In the genomic region with DNA sequence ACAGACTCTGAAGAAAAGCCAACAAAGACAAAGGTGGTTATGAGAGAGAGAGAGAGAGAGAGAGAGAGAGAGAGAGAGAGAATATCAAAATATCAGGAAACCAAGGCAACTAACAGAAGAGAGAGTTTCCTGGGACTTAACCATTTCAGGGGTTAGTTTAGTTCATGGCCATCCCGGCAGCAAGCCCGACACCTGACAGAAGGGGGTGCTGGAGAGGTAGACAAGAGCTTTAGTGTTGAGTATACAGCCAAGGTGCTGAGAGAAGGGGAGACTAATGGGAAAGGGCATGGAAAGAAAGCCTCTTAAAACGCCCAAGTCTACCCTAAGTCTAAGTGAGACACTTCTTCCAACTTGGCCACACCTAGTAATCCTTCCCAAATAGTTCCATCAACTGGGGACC, we compare ENCODE assay signal across 20 mouse cellular contexts. TPM values are rescaled to one million over a fixed set of nuclear protein-coding genes. Genes with fewer than 3 reads are reported as not detected.
DNase-seq lines count a peak whose midpoint lies in the region; TF ChIP-seq lines count a peak whose summit lies in the region.
"Had no signal": no experiment of that assay in that cellular context is flagged by ENCODE, and none has a peak within 500 bp of the region (broad histone marks: within the 10 kb centered on the region; RNA-seq: fewer than 3 reads in every experiment).

No protein-coding gene starts in this region.

- no peak overlapping the region for H3K9ac ChIP-seq in CH12.LX (ENCODE audit: insufficient read depth, low read depth)
- H3K9ac ChIP-seq: heart, embryonic 15.5 days; lung, embryonic 15.5 days had no signal

- no peaks in the 10 kb centered on the region for H3K79me2 ChIP-seq in CH12.LX (replicated peaks; ENCODE audit: control insufficient read depth, extremely low read depth, insufficient read depth, poor library complexity, severe bottlenecking)

- dilution Hi-C loops in CH12.LX (cut with MboI; ENCODE audit: extremely low pct_ligation_motif_present, extremely low pct_unique_long_range_greater_than_20kb, low sequenced_read_pairs) = no loop called here

- in situ Hi-C loops in CH12.LX (cut with MboI; ENCODE audit: low pct_ligation_motif_present, low pct_unique_long_range_greater_than_20kb, low sequenced_read_pairs) = no loop called here

- H3K27me3 ChIP-seq in CH12.LX (replicated peaks) = peaks cover 48% of the 10 kb centered on the region

- H3K9me3 ChIP-seq in CH12.LX (replicated peaks; ENCODE audit: low read length) = peaks cover 20% of the 10 kb centered on the region
- H3K9me3 ChIP-seq: heart, embryonic 15.5 days; limb, embryonic 10.5 days had no signal

- H3K4me1 ChIP-seq in CH12.LX (ENCODE audit: control insufficient read depth in 1 of 2, insufficient read depth in 2 of 2) = no peaks in the 10 kb centered on the region

- TF ChIP-seq CTCF in layer of hippocampus, adult 2 months (conservative IDR thresholded peaks at IDR 0.05) = peak; percentile 46
- peak in 1 of 2 experiments; percentile 44; a peak in 2 of 4 replicates for TF ChIP-seq CTCF in CH12.LX (conservative IDR thresholded peaks at IDR 0.05 in 1 of 2, IDR thresholded peaks at IDR 0.05 in 1 of 2; ENCODE audit: low read depth in 2 of 2, low read length in 2 of 2)

- H3K27ac ChIP-seq in layer of hippocampus, adult 2 months = no peak overlapping the region
- H3K27ac ChIP-seq in CH12.LX (ENCODE audit: insufficient read depth, low read depth) = no peak overlapping the region
- H3K27ac ChIP-seq: heart, embryonic 15.5 days; limb, embryonic 10.5 days; lung, embryonic 15.5 days had no signal

- TF ChIP-seq POLR2A in CH12.LX (IDR thresholded peaks at IDR 0.05; ENCODE audit: low read depth, low read length) = no peak

- H3K4me2 ChIP-seq in CH12.LX (ENCODE audit: insufficient read depth, low read depth, poor library complexity, severe bottlenecking) = no peak overlapping the region
- H3K4me2 ChIP-seq: heart, embryonic 15.5 days; liver, embryonic 11.5 days; lung, embryonic 15.5 days had no signal

- TF ChIP-seq RAD21 in CH12.LX (IDR thresholded peaks at IDR 0.05; ENCODE audit: low read depth, low read length) = peak; percentile 28

- TF ChIP-seq EP300 in CH12.LX (IDR thresholded peaks at IDR 0.05; ENCODE audit: low read length) = no peak

- DNase-seq in adrenal gland, postnatal 14 days = peak; percentile 11
- DNase-seq in adrenal gland, adult 18-20 months (ENCODE audit: low spot score in 2 of 2) = no peak
- no peak for DNase-seq in layer of hippocampus, adult 2 months (ENCODE audit: low spot score in 2 of 2)
- no peak for DNase-seq in layer of hippocampus, adult 18-20 months (ENCODE audit: low spot score in 2 of 2)
- no peak for DNase-seq in CH12.LX (ENCODE audit: extremely low read depth)
- peak; percentile 67 for DNase-seq in R1 (ENCODE audit: low read depth, low spot score)
- DNase-seq in ovary, postnatal 36 days (ENCODE audit: low spot score) = no peak
- DNase-seq in frontal cortex, adult 2 months (ENCODE audit: extremely low spot score in 1 of 2, low spot score in 1 of 2) = no peak
- DNase-seq: adrenal gland, adult 2 months; cerebellum, adult 11 months; heart, adult 18-20 months; kidney, postnatal 25 days; midbrain, embryonic 14.5 days; right cerebral cortex, adult 18-20 months had no signal

- H3K36me3 ChIP-seq in CH12.LX (replicated peaks in 1 of 2; ENCODE audit: control insufficient read depth in 1 of 2, insufficient read depth in 1 of 2, low read length in 1 of 2) = no peaks in the 10 kb centered on the region
- H3K36me3 ChIP-seq: heart, embryonic 15.5 days; limb, embryonic 10.5 days; lung, embryonic 15.5 days had no signal

- H3K4me3 ChIP-seq in layer of hippocampus, adult 2 months = no peak overlapping the region
- H3K4me3 ChIP-seq in CH12.LX (replicated peaks in 1 of 3; ENCODE audit: low read depth in 2 of 3, low read length in 2 of 3, poor library complexity in 1 of 3) = no peak overlapping the region
- H3K4me3 ChIP-seq: erythroblast, embryonic 14.5 days; heart, embryonic 15.5 days; limb, embryonic 10.5 days; lung, embryonic 15.5 days had no signal

TF ChIP-seq in CH12.LX, 34 proteins besides CTCF, POLR2A, EP300 and RAD21:
- TF ChIP-seq ELF1 (IDR thresholded peaks at IDR 0.05; ENCODE audit: low read depth, low read length) (no peak), HCFC1 (IDR thresholded peaks at IDR 0.05; ENCODE audit: low read depth, low read length) (no peak), SMC3 (IDR thresholded peaks at IDR 0.05; ENCODE audit: low read depth, low read length) (peak; percentile 37), MAFK (IDR thresholded peaks at IDR 0.05; ENCODE audit: insufficient replicate concordance, low read length) (no peak), ZNF384 (IDR thresholded peaks at IDR 0.05; ENCODE audit: low read depth, low read length) (no peak)

RNA-seq across cellular contexts. Expression of a gene that starts 4.1 kb away (rescaled TPM):
- 4.2 and 4.7 TPM in 2 replicates for total RNA-seq in adrenal gland, postnatal 14 days (2021)
- 1 to 10 TPM; 2.8 to 3.6 TPM for total RNA-seq in adrenal gland, adult 18-20 months (2021)
- total RNA-seq in layer of hippocampus, adult 2 months (2021) = 100 to 1,000 TPM; 245 to 263 TPM
- total RNA-seq in layer of hippocampus, adult 18-20 months (2021) = 100 to 1,000 TPM; 212 to 229 TPM
- 0.04 and 0.13 TPM in 2 replicates for total RNA-seq in CH12.LX (2012; rRNA removed)
- 0.09 and 0.15 TPM in 2 replicates for total RNA-seq in CH12.LX (2014; rRNA removed)
- polyA plus RNA-seq in CH12.LX (2012; ENCODE audit: insufficient read length, low read depth) = 0.39 and 0.44 TPM in 2 replicates
- polyA plus RNA-seq in frontal cortex, adult 2 months (2012; rRNA removed) = 81.3 and 89.0 TPM in 2 replicates
- total RNA-seq: heart, adult 18-20 months had no signal
- polyA plus RNA-seq: C2C12; erythroblast, embryonic 14.5 days had no signal

Comparison
In these comparisons a context has a peak if more than half of its experiments do, and no peak if none do; other contexts are left out.
1. DNase-seq: peak in adrenal gland, postnatal 14 days (single experiment) and R1 (single experiment); none in adrenal gland, adult 18-20 months (0 of 2), layer of hippocampus, adult 2 months (0 of 2), layer of hippocampus, adult 18-20 months (0 of 2), CH12.LX (single experiment), ovary, postnatal 36 days (single experiment) and frontal cortex, adult 2 months (0 of 2).
2. RNA of a gene that starts 4.1 kb away (total RNA-seq): 245 to 263 TPM in layer of hippocampus, adult 2 months and 212 to 229 TPM in layer of hippocampus, adult 18-20 months; 4.2 to 4.7 TPM in adrenal gland, postnatal 14 days, 2.8 to 3.6 TPM in adrenal gland, adult 18-20 months and 0.04 to 0.15 TPM in CH12.LX; every median in the first group is over 10 times any median in the second.